Mouse (Mus musculus): ENCODE results near the gene Misp. TPM values are rescaled to one million over a fixed set of nuclear protein-coding genes. Genes with fewer than 3 reads are reported as not detected.
A peak's percentile ranks its signal among the peaks of the same experiment; 100 is the strongest.

Gene Misp
- polyA plus RNA-seq, 1 experiment from 2014 or later = 0.50 TPM

DNA sequence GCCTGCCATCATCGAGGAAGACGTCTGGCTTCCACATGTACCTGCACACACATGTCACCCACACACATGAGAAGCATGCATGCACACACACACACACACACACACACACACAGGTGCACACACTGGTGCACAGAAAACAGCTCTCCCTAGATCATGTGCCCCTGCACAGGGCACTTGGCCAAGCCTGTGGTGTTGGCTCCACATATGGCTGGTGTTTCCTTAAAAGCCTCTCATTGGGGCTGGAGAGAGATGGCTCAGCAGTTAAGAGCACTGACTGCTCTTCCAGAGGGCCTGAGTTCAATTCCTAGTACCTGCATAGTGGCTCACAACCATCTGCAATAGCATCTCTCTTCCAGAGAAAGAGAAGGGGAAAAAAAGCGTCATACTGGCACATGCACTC lies 10.8 kb downstream of the Misp start:
- H3K27me3 ChIP-seq = no peaks in the 10 kb centered on the region; the same call in 1 of the 2 replicates
- no peak overlapping the region for H3K4me2 ChIP-seq
- H3K27ac ChIP-seq (replicated peaks) = no peak overlapping the region
- WGBS (ENCODE audit: insufficient replicate concordance) = 57% methylated on average over 3 of the region's 3 CpGs
- H3K9ac ChIP-seq = no peak overlapping the region
- H3K9me3 ChIP-seq (replicated peaks) = no peaks in the 10 kb centered on the region
- no peaks in the 10 kb centered on the region for H3K36me3 ChIP-seq (replicated peaks)
- no peaks in the 10 kb centered on the region for H3K4me1 ChIP-seq (replicated peaks)
- no peak overlapping the region for H3K4me3 ChIP-seq (replicated peaks)
- no peak for ATAC-seq (ENCODE audit: insufficient read depth)

DNA sequence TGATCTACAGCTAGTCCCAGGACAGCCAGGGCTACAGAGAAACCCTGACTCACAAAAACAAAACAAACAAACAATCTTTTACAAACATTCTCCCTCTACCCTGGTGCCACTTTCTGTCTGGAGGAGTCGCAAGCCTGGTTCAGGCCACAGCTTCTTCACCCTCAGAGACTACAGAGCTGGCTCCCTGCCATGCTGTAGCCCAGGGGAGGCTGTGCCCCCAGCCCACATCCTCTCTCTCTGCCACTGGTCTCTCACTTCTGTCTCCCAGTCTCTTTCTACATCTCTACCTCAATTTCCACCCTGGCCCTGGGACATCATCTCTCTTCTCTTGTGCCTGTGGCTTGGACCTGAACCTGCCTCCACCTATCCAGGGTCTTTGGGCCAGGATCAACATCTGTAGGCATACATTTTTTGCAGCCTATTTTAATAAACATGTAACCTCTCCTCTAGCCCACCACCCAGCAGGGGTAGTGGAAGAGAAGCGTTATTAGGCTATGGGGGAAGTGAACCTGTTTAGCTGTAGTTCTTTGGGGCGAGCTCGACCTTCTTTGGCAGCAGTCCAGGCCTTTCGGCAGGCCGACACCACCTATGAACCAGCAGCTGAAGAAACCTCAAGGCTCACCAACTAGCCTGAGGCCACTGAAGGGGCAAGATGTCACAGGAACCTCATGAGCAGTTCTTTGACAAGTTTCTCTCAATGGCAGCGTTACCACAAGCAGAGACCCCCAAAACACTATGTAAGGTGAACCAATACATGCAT lies 11.4 kb downstream of the Misp start:
- no peak overlapping the region for H3K27ac ChIP-seq (replicated peaks)
- H3K4me3 ChIP-seq (replicated peaks) = no peak overlapping the region
- WGBS (ENCODE audit: insufficient replicate concordance) = 48% methylated on average over 7 of the region's 7 CpGs
- no peaks in the 10 kb centered on the region for H3K9me3 ChIP-seq (replicated peaks)
- H3K27me3 ChIP-seq = no peaks in the 10 kb centered on the region; the same call in 1 of the 2 replicates
- H3K36me3 ChIP-seq (replicated peaks) = no peaks in the 10 kb centered on the region
- H3K4me1 ChIP-seq (replicated peaks) = no peaks in the 10 kb centered on the region
- no peak for ATAC-seq (ENCODE audit: insufficient read depth)
- H3K9ac ChIP-seq = no peak overlapping the region
- no peak overlapping the region for H3K4me2 ChIP-seq

DNA sequence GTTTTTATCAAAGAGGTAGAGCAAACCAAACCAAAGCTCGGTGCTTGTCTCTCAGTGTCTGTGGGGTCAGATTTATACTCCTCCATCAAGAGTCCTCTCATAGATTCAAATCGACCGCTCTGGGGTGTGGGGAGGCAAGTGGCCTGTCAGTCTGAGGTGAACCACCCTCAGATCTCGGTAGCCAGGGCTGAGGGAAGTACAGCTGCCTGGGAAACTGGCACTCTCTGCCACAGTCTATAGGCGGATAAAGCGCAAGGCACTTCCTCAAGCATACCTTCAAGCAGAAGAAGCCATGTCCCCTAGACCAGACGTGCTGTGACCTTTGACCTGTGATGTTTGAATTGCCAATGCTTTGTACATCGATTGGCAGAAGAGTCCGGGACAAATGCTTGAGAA lies 12.0 kb downstream of the Misp start:
- no peaks in the 10 kb centered on the region for H3K4me1 ChIP-seq (replicated peaks)
- no peaks in the 10 kb centered on the region; the same call in 1 of the 2 replicates for H3K27me3 ChIP-seq
- no peak overlapping the region for H3K27ac ChIP-seq (replicated peaks)
- WGBS (ENCODE audit: insufficient replicate concordance) = 47% methylated on average over 9 of the region's 9 CpGs
- no peak for ATAC-seq (ENCODE audit: insufficient read depth)
- H3K9me3 ChIP-seq (replicated peaks) = no peaks in the 10 kb centered on the region
- no peaks in the 10 kb centered on the region for H3K36me3 ChIP-seq (replicated peaks)
- no peak overlapping the region for H3K4me3 ChIP-seq (replicated peaks)
- no peak overlapping the region for H3K9ac ChIP-seq
- H3K4me2 ChIP-seq = no peak overlapping the region

DNA sequence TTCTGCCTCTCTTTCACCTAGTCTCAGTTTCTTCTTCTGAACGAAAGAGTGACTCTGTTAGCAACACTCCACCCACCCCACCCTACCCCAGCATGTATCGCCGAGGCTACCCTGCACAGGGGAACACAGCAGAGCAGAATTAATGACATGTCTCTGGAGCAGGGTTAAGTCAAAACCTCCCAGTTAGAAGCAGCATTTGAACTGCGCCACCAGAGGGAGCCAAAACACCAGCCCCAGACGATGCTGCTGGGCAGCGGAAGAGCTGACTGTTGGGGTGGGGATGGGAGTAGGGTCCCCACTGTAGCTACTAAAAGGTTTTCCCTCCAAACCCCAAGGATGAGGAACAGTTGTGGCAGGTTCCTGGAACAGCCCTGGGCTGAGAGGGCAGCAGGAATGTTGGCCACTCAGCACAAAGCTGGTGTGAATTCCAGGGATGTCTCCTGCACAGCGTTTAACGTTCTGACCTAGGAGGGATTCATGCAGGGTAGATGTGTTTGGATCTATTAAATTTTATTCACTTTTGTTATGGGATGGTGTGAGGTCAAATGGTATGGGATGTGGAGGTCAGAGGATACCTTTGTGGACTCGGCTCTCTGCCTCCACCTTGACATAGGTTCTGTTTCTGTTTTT lies 14.1 kb downstream of the Misp start:
- peak; percentile 35; the same call in 1 of the 2 replicates for ATAC-seq (ENCODE audit: insufficient read depth)
- no peak overlapping the region for H3K4me2 ChIP-seq
- no peak overlapping the region for H3K27ac ChIP-seq (replicated peaks)
- H3K4me1 ChIP-seq (replicated peaks) = no peaks in the 10 kb centered on the region
- no peaks in the 10 kb centered on the region for H3K9me3 ChIP-seq (replicated peaks)
- WGBS (ENCODE audit: insufficient replicate concordance) = 23% methylated on average over 9 of the region's 9 CpGs
- no peaks in the 10 kb centered on the region; the same call in 1 of the 2 replicates for H3K27me3 ChIP-seq
- H3K36me3 ChIP-seq (replicated peaks) = no peaks in the 10 kb centered on the region
- no peak overlapping the region for H3K4me3 ChIP-seq (replicated peaks)
- no peak overlapping the region for H3K9ac ChIP-seq

DNA sequence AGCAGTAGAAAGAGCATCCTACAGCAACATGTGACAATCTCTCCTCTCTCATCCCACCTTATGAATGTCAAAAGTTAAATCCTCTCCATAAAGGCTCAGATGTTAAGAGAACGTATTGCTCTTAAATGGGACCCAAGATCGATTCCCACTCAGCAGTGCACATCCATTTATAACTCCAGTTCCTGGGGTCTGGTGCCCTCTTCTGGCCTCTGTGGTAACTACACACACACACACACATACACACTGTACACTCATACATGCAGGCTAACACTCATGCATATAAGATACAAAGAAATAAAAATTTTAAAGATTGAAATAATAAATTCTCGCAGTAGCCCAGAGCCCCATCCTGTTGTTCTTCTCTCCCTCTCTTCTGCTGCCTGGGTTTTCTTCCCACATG lies 16.1 kb downstream of the Misp start:
- no peaks in the 10 kb centered on the region for H3K36me3 ChIP-seq (replicated peaks)
- 0 out of 2 replicates have a peak, but pooled peaks cover 6% of the 10 kb centered on the region for H3K27me3 ChIP-seq
- 89% methylated on average over 3 of the region's 3 CpGs for WGBS (ENCODE audit: insufficient replicate concordance)
- no peak for ATAC-seq (ENCODE audit: insufficient read depth)
- no peak overlapping the region for H3K9ac ChIP-seq
- H3K4me3 ChIP-seq (replicated peaks) = no peak overlapping the region
- H3K4me2 ChIP-seq = no peak overlapping the region
- H3K4me1 ChIP-seq (replicated peaks) = peaks cover 10% of the 10 kb centered on the region; the same call in 1 of the 2 replicates
- H3K27ac ChIP-seq (replicated peaks) = no peak overlapping the region
- H3K9me3 ChIP-seq (replicated peaks) = no peaks in the 10 kb centered on the region

DNA sequence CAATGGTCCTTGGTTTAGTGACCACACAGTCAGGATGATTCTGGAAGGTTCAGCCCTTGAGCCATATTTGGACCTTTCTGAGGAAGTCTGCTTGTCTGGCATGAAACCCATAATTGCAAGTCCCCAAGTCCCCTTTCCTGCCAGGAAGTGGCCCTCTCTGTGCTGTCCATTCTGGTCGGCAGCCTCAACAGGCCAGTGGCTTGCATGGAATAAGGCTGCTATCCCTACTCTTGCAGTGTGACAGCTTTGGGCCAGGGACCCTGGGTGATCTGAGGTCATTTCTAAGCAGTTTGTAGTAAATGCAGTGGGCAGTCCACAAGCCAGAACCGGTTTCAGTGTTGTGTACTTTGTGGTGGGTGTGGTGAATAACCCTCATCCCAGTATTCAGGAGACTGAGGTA lies 17.4 kb downstream of the Misp start:
- Histone ChIP-seq H3K9ac (no peak overlapping the region), H3K27ac (replicated peaks) (no peak overlapping the region), H3K4me1 (replicated peaks) (peaks cover 10% of the 10 kb centered on the region; the same call in 1 of the 2 replicates), H3K9me3 (replicated peaks) (no peaks in the 10 kb centered on the region), H3K36me3 (replicated peaks) (no peaks in the 10 kb centered on the region), H3K4me2 (no peak overlapping the region), H3K4me3 (replicated peaks) (no peak overlapping the region), H3K27me3 (0 out of 2 replicates have a peak, but pooled peaks cover 6% of the 10 kb centered on the region)
- WGBS (ENCODE audit: insufficient replicate concordance) = 32% methylated on average over 2 of the region's 2 CpGs
- ATAC-seq (ENCODE audit: insufficient read depth) = no peak

DNA sequence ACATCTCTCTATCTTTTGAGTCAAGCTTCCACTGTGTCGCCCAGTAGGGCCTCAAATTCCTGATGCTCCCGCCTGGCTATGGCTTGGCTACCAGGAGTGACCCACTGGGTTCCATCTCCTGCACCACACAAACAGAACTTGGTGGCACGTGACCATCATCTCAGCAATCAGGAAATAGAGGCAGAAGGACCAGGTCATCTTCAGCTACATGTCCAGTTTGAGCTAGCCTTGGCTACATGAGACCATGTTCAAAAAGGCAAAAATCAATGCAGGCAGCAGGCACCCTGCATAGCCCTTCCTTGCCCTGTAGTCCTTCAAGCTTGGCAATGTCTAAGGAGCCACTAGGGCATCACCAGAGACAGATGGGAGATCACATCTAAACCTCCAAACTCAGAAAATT lies 19.3 kb downstream of the Misp start:
- H3K27me3 ChIP-seq = 0 out of 2 replicates have a peak, but pooled peaks cover 6% of the 10 kb centered on the region
- no peak overlapping the region for H3K4me2 ChIP-seq
- no peaks in the 10 kb centered on the region for H3K36me3 ChIP-seq (replicated peaks)
- H3K9ac ChIP-seq = no peak overlapping the region
- no peak for ATAC-seq (ENCODE audit: insufficient read depth)
- peaks cover 10% of the 10 kb centered on the region; the same call in 1 of the 2 replicates for H3K4me1 ChIP-seq (replicated peaks)
- H3K4me3 ChIP-seq (replicated peaks) = no peak overlapping the region
- WGBS (ENCODE audit: insufficient replicate concordance) = 60% methylated on average over 3 of the region's 3 CpGs
- H3K27ac ChIP-seq (replicated peaks) = peak overlapping the region; percentile 3; the same call in 1 of the 2 replicates
- no peaks in the 10 kb centered on the region for H3K9me3 ChIP-seq (replicated peaks)

DNA sequence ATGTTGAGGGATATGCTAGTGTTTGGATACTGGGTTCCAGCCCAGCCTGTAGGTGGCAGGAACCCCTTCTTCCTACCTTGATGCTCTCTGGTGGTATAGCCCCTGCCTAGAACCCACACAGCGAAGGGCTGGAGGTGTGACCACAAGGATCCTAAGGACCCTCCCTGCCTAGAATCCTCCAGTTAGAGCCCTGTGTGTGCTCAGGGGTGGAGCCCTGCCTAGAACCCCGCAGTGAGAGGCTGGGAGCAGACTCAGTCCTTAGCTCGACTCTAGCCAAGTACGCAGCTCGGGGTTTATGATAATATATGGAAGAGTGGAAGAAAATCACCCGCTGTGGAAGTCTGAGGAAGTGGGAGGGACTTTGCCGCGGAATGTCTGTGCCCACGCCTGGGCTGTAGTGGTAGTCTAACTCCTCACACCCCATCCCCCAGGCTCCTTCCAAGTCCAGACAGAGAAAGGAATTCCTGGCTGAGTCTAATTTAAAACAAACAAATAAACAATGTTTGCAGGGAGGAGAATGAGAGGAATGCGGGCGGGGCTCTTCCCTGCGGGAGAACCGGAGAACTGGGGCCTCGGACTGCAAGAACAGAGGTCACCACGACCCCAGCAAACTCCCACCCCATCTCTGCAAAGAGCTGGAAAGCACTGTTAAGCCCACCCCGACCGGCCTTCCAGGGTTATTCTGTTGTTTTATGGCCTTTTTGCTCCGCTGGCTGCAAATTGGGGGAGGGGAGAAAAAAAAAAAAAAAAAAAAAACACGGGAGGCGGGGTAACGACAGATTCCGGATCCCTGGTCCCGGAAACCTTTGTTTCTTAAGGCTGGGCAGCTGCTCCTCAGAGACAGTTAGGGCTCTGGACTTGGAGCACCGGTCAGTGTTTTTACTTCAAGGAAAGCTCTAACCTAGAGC lies 20.1 kb downstream of the Misp start:
- Histone ChIP-seq H3K27me3 (0 out of 2 replicates have a peak, but pooled peaks cover 6% of the 10 kb centered on the region), H3K4me2 (peak overlapping the region; percentile 70), H3K4me1 (replicated peaks) (peaks cover 10% of the 10 kb centered on the region; the same call in 1 of the 2 replicates), H3K36me3 (replicated peaks) (no peaks in the 10 kb centered on the region), H3K9ac (peak overlapping the region; percentile 35; the same call in 1 of the 2 replicates), H3K9me3 (replicated peaks) (no peaks in the 10 kb centered on the region), H3K4me3 (replicated peaks) (peak overlapping the region; percentile 51), H3K27ac (replicated peaks) (peak overlapping the region; percentile 49)
- under 1% methylated on average over 24 of the region's 24 CpGs for WGBS (ENCODE audit: insufficient replicate concordance)
- peak; percentile 72 for ATAC-seq (ENCODE audit: insufficient read depth)

DNA sequence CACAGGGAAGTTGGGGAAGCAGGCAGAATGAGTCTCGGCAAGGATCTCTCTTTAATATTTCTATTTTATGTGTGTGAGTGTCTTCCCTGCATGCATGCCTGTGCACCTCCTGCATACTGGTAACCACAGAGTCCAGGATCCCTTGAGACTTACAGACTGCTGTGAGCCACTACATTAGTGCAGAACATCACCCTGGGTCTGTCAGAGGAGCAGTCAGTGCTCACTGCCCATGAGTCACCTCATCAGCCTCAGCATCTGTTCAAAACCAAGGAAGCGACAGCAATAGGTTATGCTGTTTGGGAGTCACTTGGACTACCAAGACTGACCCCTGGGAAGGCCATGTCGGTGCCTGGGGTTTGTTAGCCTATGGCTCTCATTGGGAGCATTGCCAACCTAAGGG lies 21.5 kb downstream of the Misp start:
- no peak overlapping the region for H3K9ac ChIP-seq
- H3K4me2 ChIP-seq = no peak overlapping the region
- no peak overlapping the region for H3K27ac ChIP-seq (replicated peaks)
- H3K4me1 ChIP-seq (replicated peaks) = peaks cover 10% of the 10 kb centered on the region; the same call in 1 of the 2 replicates
- ATAC-seq (ENCODE audit: insufficient read depth) = no peak
- no peaks in the 10 kb centered on the region for H3K9me3 ChIP-seq (replicated peaks)
- no peaks in the 10 kb centered on the region for H3K36me3 ChIP-seq (replicated peaks)
- H3K4me3 ChIP-seq (replicated peaks) = no peak overlapping the region
- 67% methylated on average over 3 of the region's 3 CpGs for WGBS (ENCODE audit: insufficient replicate concordance)
- 0 out of 2 replicates have a peak, but pooled peaks cover 6% of the 10 kb centered on the region for H3K27me3 ChIP-seq

DNA sequence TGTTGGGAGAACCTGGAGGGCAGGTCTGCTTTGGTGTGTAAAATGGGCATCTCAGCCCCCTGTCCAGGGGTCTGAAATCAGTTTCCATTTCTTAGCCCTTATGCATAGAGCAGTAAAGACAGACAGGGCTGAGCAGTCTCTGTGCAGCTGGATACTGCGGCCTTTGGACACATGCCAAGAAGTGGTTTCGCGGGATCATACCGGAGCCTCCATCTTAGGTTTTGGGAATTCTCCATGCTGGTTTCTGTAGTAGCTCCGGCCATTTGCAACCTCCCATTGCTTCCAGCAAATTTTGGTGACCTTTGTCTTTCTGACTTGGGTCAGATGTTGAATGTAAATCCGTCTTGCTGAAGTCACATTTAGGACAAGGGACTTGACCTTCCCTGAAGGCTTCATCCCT lies 22.7 kb downstream of the Misp start:
- Histone ChIP-seq H3K27ac (replicated peaks) (no peak overlapping the region), H3K4me2 (no peak overlapping the region), H3K4me3 (replicated peaks) (no peak overlapping the region), H3K36me3 (replicated peaks) (no peaks in the 10 kb centered on the region), H3K27me3 (0 out of 2 replicates have a peak, but pooled peaks cover 6% of the 10 kb centered on the region), H3K4me1 (replicated peaks) (peaks cover 10% of the 10 kb centered on the region; the same call in 1 of the 2 replicates), H3K9ac (no peak overlapping the region), H3K9me3 (replicated peaks) (no peaks in the 10 kb centered on the region)
- ATAC-seq (ENCODE audit: insufficient read depth) = no peak
- WGBS (ENCODE audit: insufficient replicate concordance) = 70% methylated on average over 6 of the region's 6 CpGs

All from liver, embryonic 15.5 days (tissue).